Mouse (Mus musculus) midbrain, embryonic 12.5 days (tissue): ENCODE measurements around the gene Fbxo39. TPM values are rescaled to one million over a fixed set of nuclear protein-coding genes. Genes with fewer than 3 reads are reported as not detected.

Experiments
- ATAC-seq: fragments of 200-750 bp; cut with Nextera tagmentation; 2 replicates; pipeline ENCODE4 v1.8.0; 2017; ENCODE audit warnings: low read depth, moderate TSS enrichment, moderate library complexity; ENCODE audit not compliant: low FRiP score
- H3K27ac ChIP-seq: fragments of 300-500 bp; sonication (generic); replicated peaks from 2 replicates; pipeline ENCODE4 v1.5.1; 2016; ENCODE audit warnings: mild to moderate bottlenecking
- H3K27me3 ChIP-seq: fragments of 300-500 bp; sonication (generic); 2 replicates; pipeline ENCODE4 v1.6.1; 2016; ENCODE audit warnings: mild to moderate bottlenecking
- H3K36me3 ChIP-seq: fragments of 300-500 bp; sonication (generic); 2 replicates; pipeline ENCODE4 v1.6.1; 2016
- H3K4me1 ChIP-seq: fragments of 300-500 bp; sonication (generic); 2 replicates; pipeline ENCODE4 v1.6.1; 2016
- H3K4me2 ChIP-seq: fragments of 300-500 bp; sonication (generic); replicated peaks from 2 replicates; pipeline ENCODE4 v1.6.1; 2016; ENCODE audit warnings: mild to moderate bottlenecking, moderate library complexity
- H3K4me3 ChIP-seq: fragments of 300-500 bp; sonication (generic); 2 replicates; pipeline ENCODE4 v1.5.1; 2016; ENCODE audit warnings: mild to moderate bottlenecking
- H3K9ac ChIP-seq: fragments of 300-500 bp; sonication (generic); replicated peaks from 2 replicates; pipeline ENCODE4 v1.6.1; 2016; ENCODE audit warnings: mild to moderate bottlenecking, moderate library complexity
- H3K9me3 ChIP-seq: fragments of 300-500 bp; sonication (generic); 2 replicates; pipeline ENCODE4 v1.6.1; 2016; ENCODE audit warnings: mild to moderate bottlenecking
- WGBS: fragments of 180-500 bp; shearing (Covaris S2); methylation state at CpG from one replicate; pipeline ENCODE4 v1.1.7; 2016; 5-methylcytosine and 5-hydroxymethylcytosine counted together
- polyA plus RNA-seq: library from polyadenylated mRNA; unstranded; fragments of >200 nt; fragmentation: Nextera tagmentation; extraction: Ambion mirVana; gene quantifications from 2 replicates; pipeline ENCODE4 v1.2.1, GENCODE M21; 2016

The Fbxo39 gene
- polyA plus RNA-seq: not detected in 2 replicates

GRCm38 (mm10) chr11:72314151-72314895 is at the start of gene Fbxo39:
Gene Fbxo39 (plus strand): TSS chr11:72314444.
- peak within 1 kb of the TSS; percentile 53 for H3K4me2 ChIP-seq

GRCm38 (mm10) chr11:72265483-72265882 is 48.8 kb upstream of the Fbxo39 start:
- 11% methylated on average over 11 of the region's 11 CpGs for WGBS
- Histone ChIP-seq H3K4me3 (0 out of 2 replicates have a peak overlapping the region, but pooled peaks have one; percentile 9), H3K9me3 (no peaks in the 10 kb centered on the region), H3K4me2 (no peak overlapping the region), H3K4me1 (peaks cover 22% of the 10 kb centered on the region), H3K27ac (no peak overlapping the region), H3K27me3 (peaks cover 57% of the 10 kb centered on the region), H3K9ac (no peak overlapping the region), H3K36me3 (no peaks in the 10 kb centered on the region)
- ATAC-seq: no peak

More at GRCm38 (mm10) chr11:72314151-72314895, at the start of gene Fbxo39:
- Histone ChIP-seq H3K4me3 (peak within 1 kb of the TSS; percentile 33), H3K9ac (0 out of 2 replicates have a peak within 1 kb of the TSS, but pooled peaks have one; percentile 41), H3K4me1 (0 out of 2 replicates have a peak, but pooled peaks cover 4% of the 10 kb centered on the region), H3K27me3 (peaks cover 42% of the 10 kb centered on the region), H3K27ac (no peak within 1 kb of the TSS), H3K9me3 (no peaks in the 10 kb centered on the region), H3K36me3 (no peaks in the 10 kb centered on the region)
- no peak for ATAC-seq
- WGBS: 11% methylated on average over 42 of the region's 42 CpGs

GRCm38 (mm10) chr11:72266207-72266959 is 47.9 kb upstream of the Fbxo39 start:
- Histone ChIP-seq H3K9ac (peak overlapping the region; percentile 49), H3K4me3 (peak overlapping the region; percentile 38), H3K36me3 (no peaks in the 10 kb centered on the region), H3K4me1 (peaks cover 22% of the 10 kb centered on the region), H3K4me2 (peak overlapping the region; percentile 59), H3K27me3 (peaks cover 57% of the 10 kb centered on the region), H3K9me3 (no peaks in the 10 kb centered on the region), H3K27ac (no peak overlapping the region)
- 1% methylated on average over 46 of the region's 46 CpGs for WGBS
- ATAC-seq: peak; percentile 91

- H3K4me2 ChIP-seq: peak within 1 kb of the TSS; percentile 59
- H3K4me3 ChIP-seq: peak within 1 kb of the TSS; percentile 38
- H3K9ac ChIP-seq: peak within 1 kb of the TSS; percentile 49
- WGBS: 2% methylated on average over 36 of the region's 36 CpGs
- H3K36me3 ChIP-seq: no peaks in the 10 kb centered on the region
- peak; percentile 62 for ATAC-seq
- peaks cover 22% of the 10 kb centered on the region for H3K4me1 ChIP-seq
- H3K27me3 ChIP-seq: peaks cover 57% of the 10 kb centered on the region
- H3K9me3 ChIP-seq: no peaks in the 10 kb centered on the region
- H3K27ac ChIP-seq: no peak within 1 kb of the TSS
Observed at GRCm38 (mm10) chr11:72266960-72267560, 47.2 kb upstream of the Fbxo39 start, which contains the start of gene Slc13a5. Gene Slc13a5 (minus strand): TSS chr11:72267222.

- Histone ChIP-seq H3K4me3 (no peak overlapping the region), H3K9ac (no peak overlapping the region), H3K27ac (no peak overlapping the region), H3K4me1 (0 out of 2 replicates have a peak, but pooled peaks cover 6% of the 10 kb centered on the region), H3K36me3 (no peaks in the 10 kb centered on the region), H3K4me2 (no peak overlapping the region), H3K9me3 (no peaks in the 10 kb centered on the region), H3K27me3 (peaks cover 23% of the 10 kb centered on the region)
- no peak for ATAC-seq
- 82% methylated on average over 1 of the region's 1 CpGs for WGBS
Observed at GRCm38 (mm10) chr11:72271761-72272160, 42.5 kb upstream of the Fbxo39 start.

GRCm38 (mm10) chr11:72273341-72273740 is 40.9 kb upstream of the Fbxo39 start:
- Histone ChIP-seq H3K4me1 (no peaks in the 10 kb centered on the region), H3K4me3 (no peak overlapping the region), H3K9me3 (no peaks in the 10 kb centered on the region), H3K27me3 (peaks cover 7% of the 10 kb centered on the region; the same call in 1 of the 2 replicates), H3K9ac (no peak overlapping the region), H3K36me3 (no peaks in the 10 kb centered on the region), H3K4me2 (no peak overlapping the region), H3K27ac (no peak overlapping the region)
- 73% methylated on average over 3 of the region's 3 CpGs for WGBS
- no peak for ATAC-seq

- ATAC-seq: no peak
- Histone ChIP-seq H3K4me3 (no peak overlapping the region), H3K9me3 (no peaks in the 10 kb centered on the region), H3K36me3 (no peaks in the 10 kb centered on the region), H3K4me2 (no peak overlapping the region), H3K9ac (no peak overlapping the region), H3K27me3 (no peaks in the 10 kb centered on the region), H3K27ac (no peak overlapping the region), H3K4me1 (no peaks in the 10 kb centered on the region)
- 85% methylated on average over 5 of the region's 5 CpGs for WGBS
Observed at GRCm38 (mm10) chr11:72281143-72281851, 32.9 kb upstream of the Fbxo39 start.

- Histone ChIP-seq H3K4me2 (no peak overlapping the region), H3K27ac (no peak overlapping the region), H3K27me3 (no peaks in the 10 kb centered on the region), H3K36me3 (no peaks in the 10 kb centered on the region), H3K4me1 (no peaks in the 10 kb centered on the region), H3K4me3 (no peak overlapping the region), H3K9ac (no peak overlapping the region), H3K9me3 (no peaks in the 10 kb centered on the region)
- WGBS: 73% methylated on average over 5 of the region's 5 CpGs
- ATAC-seq: no peak
Observed at GRCm38 (mm10) chr11:72281852-72282400, 32.3 kb upstream of the Fbxo39 start.

GRCm38 (mm10) chr11:72283486-72284224 is 30.6 kb upstream of the Fbxo39 start:
- no peak overlapping the region for H3K27ac ChIP-seq
- no peaks in the 10 kb centered on the region for H3K4me1 ChIP-seq
- no peaks in the 10 kb centered on the region for H3K9me3 ChIP-seq
- 88% methylated on average over 15 of the region's 16 CpGs for WGBS
- H3K4me3 ChIP-seq: no peak overlapping the region
- no peaks in the 10 kb centered on the region for H3K27me3 ChIP-seq
- ATAC-seq: no peak
- H3K9ac ChIP-seq: no peak overlapping the region
- no peaks in the 10 kb centered on the region for H3K36me3 ChIP-seq
- no peak overlapping the region for H3K4me2 ChIP-seq

- H3K4me2 ChIP-seq: no peak overlapping the region
- no peak for ATAC-seq
- 89% methylated on average over 14 of the region's 14 CpGs for WGBS
- no peaks in the 10 kb centered on the region for H3K36me3 ChIP-seq
- H3K4me1 ChIP-seq: no peaks in the 10 kb centered on the region
- no peak overlapping the region for H3K4me3 ChIP-seq
- no peak overlapping the region for H3K9ac ChIP-seq
- H3K9me3 ChIP-seq: peaks cover 2% of the 10 kb centered on the region; the same call in 1 of the 2 replicates
- no peaks in the 10 kb centered on the region for H3K27me3 ChIP-seq
- H3K27ac ChIP-seq: no peak overlapping the region
Observed at GRCm38 (mm10) chr11:72284532-72285182, 29.6 kb upstream of the Fbxo39 start.
